Mouse (Mus musculus): ENCODE measurements at regions not wholly inside any gene's neighbourhood (a gene's known extent, or its start where the extent isn't known, plus 50 kb on each side); places are given as distances from the start of the nearest gene placed in this dataset.
"Not testable (repeated sequence)": the region's sequence is repeated elsewhere in the genome, so short reads cannot be mapped to it uniquely, and the experiment has no call there.

DNA sequence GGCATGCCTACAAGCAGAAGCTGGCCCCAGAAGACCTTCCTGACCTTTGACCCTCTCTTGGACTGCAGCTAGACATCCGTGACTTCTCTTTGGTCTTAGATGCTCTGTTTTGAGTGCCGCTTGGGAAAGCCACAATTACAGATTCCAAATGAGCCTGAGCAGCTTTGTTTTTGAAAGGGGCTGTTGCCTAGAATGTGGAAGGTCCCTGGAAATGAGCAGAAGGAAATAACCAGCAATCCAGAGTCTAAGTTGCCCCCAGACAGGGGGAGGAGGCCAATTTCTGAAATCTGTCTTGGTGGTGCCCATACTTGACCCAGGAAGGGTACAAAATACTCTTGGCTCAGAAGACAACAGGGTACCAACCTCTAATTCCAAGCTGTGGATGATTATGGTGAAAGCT lies 253.9 kb downstream of the Nuak1 start:
- no peak for DNase-seq (ENCODE audit: low spot score)

DNA sequence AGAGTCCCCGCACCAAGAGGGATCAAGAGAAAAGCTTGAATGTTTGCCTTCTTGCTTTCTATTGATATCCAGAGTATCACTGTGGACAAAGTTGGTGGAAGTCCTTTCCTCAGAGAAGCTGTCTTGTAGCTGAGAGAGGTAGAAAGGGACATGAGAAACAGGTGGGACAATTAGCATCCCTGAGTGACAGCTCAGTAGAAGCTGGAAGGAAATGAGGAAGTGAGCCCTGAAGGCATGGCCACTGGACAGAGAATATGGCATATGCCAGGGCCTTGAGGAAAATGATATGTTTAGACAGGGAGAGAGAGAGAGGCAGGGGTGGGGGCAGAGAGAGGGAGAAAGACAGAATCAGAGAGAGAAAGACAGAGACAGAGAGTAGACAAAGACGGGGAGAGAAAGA lies 241.4 kb downstream of the Nuak1 start:
- DNase-seq (ENCODE audit: low spot score), result no peak

GRCm38 (mm10) chr10:84201785-84202184 lies 238.6 kb downstream of the Nuak1 start:
- DNase-seq (ENCODE audit: low spot score), result peak; percentile 15

GRCm38 (mm10) chr10:84212096-84212785 lies 228.2 kb downstream of the Nuak1 start:
- DNase-seq (ENCODE audit: low spot score), result no peak

GRCm38 (mm10) chr10:84214812-84215211 lies 225.6 kb downstream of the Nuak1 start:
- no peak for DNase-seq (ENCODE audit: low spot score)

- DNase-seq (ENCODE audit: low spot score), result no peak
These were observed 211.0 kb downstream of the Nuak1 start for GRCm38 (mm10) chr10:84229224-84229921.

DNA sequence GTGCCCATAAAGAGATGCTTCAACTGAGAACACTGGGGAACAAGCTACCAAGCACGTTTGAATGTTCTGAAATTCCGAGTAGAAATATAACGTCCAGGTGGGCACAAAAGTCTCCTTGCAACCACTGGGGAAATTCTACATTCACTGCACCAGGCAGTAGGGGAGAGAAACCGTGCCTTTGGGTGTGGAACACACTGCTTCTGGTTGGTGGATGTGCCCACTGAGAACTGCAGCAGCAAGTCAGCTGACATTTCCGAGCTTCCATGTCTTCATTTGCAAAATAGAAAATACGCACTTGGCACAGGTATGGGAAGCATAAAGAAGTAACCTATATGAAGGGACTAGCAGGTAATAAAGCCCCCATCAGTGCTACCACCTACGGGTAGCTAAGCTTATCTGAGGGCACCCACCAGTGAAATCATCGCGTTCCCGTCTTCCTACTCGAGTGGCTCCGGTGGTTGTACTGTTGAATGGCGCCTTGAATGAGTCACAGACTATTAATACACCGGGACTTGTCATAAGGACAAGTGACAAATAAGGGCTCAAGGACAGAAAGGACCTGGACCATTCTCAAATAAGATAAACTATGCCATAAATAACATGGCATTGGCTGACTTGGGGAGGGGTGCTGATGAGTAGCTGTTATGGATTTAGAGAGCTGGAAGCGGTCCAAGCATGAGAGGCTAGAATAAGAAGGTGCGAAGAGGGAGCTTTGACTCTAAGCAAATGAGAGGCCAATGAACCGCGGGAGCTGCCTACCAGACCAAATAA lies 210.2 kb downstream of the Nuak1 start:
- no peak for DNase-seq (ENCODE audit: low spot score)

DNA sequence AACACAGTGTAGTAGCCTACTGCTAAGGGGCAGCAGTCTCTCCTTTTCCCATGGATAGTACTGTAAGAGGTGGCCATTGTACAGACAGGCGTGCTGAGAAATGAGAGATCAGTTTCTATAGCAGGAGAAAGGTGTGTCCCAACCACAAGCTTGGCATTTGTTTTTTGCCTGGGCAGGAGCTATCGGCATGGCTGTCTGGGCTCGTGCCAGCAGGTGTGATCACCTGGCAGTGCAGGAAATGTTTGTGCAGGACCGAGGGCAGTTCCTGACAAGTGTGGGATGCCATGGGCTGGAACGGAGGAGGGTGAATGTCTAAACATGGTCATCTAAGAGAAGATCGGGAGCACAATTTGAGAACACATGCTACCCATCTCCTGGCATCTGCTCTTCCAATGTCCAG lies 205.4 kb downstream of the Nuak1 start:
- no peak for DNase-seq (ENCODE audit: low spot score)

GRCm38 (mm10) chr10:84236236-84236635 lies 204.2 kb downstream of the Nuak1 start:
- no peak for DNase-seq (ENCODE audit: low spot score)

DNA sequence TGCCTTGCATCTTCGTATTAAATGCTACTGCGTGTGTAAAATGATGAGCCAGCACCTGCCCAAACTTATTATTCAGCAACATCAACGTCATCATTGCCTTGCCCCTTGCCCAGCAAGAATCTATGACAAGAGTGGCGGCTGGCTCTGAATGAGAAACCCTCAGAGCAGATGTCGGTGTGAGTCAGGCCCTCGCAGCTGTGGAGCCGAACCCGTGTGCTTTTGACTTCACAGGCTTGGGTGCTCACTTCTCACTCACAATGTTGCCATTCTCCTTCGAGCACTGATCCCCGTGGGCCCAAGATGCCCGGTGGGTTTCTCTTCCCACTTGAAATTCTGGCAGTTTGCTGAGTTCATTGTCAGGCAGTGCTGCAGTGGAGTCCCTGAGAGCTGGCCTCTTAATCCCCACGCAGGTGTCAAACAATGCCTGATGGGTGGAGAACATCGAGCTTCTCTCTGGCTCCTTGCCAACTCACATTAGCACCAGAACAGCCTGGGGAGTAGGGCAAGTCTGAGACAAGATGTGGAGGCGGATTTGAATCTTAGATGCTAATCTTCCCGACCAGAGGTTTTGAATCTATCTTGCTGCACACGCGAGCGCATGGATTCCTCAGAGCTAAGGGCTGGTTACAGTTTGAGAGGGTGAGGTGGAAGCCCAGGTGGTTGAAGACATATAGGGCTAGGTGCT lies 202.0 kb downstream of the Nuak1 start:
- no peak for DNase-seq (ENCODE audit: low spot score)

GRCm38 (mm10) chr10:84243283-84243682 lies 197.1 kb downstream of the Nuak1 start:
- DNase-seq (ENCODE audit: low spot score), result no peak

DNA sequence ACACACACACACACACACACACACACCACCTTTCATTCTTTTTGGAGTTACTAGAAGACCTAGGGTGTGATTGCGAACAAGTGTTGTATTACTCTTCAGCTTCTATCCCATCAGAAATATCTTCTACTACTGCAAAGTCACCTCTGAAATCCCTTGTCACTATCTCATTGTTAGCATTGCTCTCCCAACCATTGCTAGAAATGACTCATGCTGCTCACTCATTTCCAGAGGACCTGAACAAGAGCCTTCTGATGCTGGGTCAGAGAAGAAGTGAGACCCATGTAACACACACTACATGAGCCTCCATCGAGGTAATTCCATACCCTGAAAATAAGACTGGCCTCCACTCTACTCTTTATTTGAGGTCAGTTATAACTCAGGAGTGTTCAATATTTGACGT lies 191.1 kb downstream of the Nuak1 start:
- DNase-seq (ENCODE audit: low spot score), result no peak

DNA sequence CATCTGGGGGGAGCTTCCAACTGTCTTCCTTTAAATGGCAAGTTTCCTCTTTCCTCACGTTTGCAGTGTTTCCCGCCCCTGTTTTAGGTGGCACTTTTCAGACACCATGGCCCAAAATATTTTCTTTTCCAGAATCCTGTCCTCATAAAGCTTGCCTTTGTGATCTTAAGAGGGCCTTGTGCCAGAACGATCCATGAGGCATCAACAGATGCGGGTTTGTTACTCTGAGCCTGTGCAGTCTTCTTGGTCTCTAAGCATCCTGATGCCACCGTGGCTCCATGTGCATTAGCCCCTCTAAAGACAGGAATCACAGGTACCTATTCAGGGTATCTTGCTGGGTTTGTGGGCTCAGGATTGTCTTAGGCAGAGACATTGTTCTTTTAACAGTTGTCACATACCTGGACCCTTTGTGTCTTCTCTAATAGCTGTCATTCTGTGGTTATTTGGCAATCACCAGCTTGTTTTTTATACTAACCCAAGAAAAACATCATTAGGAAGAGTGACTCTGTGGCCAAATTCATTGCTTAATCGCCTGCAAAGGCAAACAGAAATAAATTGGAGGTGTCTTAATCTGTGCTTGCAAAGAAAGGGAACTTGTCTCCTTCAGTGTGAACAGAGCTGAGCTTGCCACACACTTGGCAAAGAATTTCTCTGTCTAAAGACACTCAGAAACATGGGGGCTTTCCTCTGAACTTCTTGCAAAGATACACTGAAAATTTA lies 179.3 kb downstream of the Nuak1 start:
- DNase-seq (ENCODE audit: low spot score), result no peak

GRCm38 (mm10) chr10:84262943-84263342 lies 177.5 kb downstream of the Nuak1 start:
- no peak for DNase-seq (ENCODE audit: low spot score)

DNA sequence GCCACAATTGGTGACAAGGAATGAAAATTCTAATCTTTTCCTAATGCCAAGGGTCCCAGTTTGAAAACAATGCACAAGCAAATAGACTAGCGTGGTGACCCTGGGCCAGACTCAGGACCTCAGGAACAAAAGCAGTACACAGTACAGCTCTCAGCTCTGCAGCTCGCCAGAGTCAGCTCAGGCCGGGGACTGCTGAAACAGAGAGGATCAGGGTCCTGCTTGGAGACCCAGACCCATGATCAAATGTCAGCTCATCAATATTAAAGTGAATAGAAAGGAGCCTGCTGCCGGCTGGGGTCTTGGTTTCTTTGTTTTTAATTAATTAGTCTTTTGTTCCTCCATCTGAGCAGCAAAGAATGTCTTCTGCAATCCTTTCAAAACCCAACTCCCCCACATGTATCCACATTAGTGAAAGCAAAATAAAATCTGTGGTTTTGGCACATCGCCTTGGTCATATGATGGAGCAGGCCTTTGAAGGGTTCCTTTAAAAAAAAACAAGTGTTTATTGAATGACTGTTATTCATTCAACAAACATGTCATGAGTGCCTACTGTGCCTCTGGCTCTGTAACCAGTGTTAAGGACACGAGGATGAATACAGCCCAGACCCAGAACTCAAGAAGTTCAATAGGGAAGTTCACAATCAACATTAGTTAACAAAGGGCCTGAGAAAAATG lies 154.4 kb downstream of the Nuak1 start:
- DNase-seq (ENCODE audit: low spot score), result no peak

DNA sequence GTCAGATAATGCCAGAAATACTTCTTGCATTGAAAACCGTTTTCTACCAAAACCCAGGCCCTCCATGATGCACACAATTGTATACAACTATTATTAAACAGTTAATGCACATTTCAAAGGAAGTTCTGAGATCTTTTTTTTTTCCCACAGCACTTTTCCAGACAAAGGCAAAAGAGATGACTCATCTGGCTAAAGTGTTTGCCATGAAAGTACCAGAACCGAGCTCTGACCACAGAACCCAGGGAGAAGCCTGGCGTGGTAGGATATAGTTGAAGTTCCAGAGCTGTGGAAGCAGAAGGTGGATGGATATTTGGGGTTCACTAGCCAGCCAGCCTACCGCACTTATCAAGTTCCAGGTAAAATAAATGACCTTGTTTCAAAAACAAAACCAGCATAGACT lies 146.0 kb downstream of the Nuak1 start:
- no peak for DNase-seq (ENCODE audit: low spot score)

GRCm38 (mm10) chr10:84296168-84296567 lies 144.2 kb downstream of the Nuak1 start:
- DNase-seq (ENCODE audit: low spot score), result no peak

GRCm38 (mm10) chr10:84301561-84301960 lies 138.8 kb downstream of the Nuak1 start:
- DNase-seq (ENCODE audit: low spot score), result no peak

DNA sequence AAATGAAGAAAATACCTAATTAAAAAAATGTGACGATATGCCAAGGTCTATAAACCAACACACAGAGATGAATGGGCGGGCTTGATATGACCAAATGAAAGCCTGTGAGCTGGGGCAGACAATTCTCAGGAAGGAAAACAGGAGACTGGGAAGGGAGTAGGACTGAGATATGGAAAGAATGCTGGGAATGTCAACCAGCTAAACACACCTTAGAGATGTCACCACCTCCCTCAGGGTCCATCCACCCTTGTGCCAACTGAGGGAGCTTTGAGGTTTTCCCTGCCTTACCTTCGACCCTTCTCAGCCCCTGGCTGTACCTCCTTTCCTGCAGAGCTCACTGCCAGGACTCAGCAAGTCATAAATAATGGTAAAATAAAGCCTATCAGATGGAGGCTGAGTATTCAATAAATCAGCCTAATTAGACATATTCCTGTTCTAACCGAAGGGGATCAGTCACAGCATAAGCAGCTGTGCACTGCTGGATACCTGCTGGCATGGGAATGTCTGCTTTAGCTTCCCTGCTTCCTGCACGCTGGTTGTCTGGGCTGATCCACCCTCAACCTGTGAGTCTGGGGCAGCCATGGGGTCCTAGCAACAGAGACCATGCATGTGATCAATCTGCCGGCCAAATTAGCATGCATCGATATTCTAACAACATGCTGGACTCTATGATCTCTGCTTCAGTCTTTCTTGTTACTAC lies 137.4 kb downstream of the Nuak1 start:
- DNase-seq (ENCODE audit: low spot score), result no peak

DNA sequence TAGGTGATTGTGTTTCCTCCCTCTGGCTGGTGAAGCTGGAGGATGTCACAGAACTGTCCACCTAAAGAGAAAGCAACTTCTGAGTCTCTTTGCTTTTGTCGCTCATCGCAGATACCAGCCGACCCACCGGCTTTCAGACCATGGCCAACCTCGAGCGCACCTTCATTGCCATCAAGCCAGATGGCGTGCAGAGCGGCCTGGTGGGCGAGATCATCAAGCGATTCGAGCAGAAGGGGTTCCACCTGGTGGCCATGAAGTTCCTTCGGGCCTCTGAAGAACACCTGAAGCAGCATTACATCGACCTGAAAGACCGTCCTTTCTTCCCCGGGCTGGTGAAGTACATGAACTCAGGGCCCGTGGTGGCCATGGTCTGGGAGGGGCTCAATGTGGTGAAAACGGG lies 131.7 kb downstream of the Nuak1 start:
- DNase-seq (ENCODE audit: low spot score), result not testable (repeated sequence)

DNA sequence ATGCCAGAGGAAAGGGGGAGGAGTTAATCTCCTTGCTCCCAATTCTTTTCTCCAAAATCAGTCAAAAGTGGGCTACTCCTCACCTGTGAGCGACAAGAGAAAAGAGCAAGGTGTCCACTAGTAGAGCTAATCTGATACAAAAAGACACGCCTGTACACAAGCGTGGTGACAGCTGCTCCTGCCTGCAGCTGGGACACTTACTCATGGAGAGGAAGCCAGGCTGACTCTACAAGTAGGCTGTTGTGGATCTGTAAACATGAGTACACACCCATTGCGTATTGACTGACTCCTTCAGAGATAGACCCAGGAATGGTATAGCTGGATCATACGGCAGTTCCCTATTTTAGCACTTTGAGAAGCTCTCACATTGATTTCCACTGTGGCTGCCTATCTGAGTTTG lies 129.7 kb downstream of the Nuak1 start:
- no peak for DNase-seq (ENCODE audit: low spot score)
